Mouse (Mus musculus) liver, embryonic 14.5 days (tissue): Measurements from ENCODE around the gene Slc15a3.

ENCODE experiments used
- CTCF ChIP-seq: IDR thresholded peaks from 2 replicates; pipeline ENCODE4 v1.5.1; 2016; ENCODE audit warnings: antibody characterized with exemption, low read depth, control low read depth
- EP300 ChIP-seq: IDR thresholded peaks from 2 replicates; pipeline ENCODE4 v1.6.1; 2016; ENCODE audit warnings: antibody characterized with exemption, low read depth

DNA sequence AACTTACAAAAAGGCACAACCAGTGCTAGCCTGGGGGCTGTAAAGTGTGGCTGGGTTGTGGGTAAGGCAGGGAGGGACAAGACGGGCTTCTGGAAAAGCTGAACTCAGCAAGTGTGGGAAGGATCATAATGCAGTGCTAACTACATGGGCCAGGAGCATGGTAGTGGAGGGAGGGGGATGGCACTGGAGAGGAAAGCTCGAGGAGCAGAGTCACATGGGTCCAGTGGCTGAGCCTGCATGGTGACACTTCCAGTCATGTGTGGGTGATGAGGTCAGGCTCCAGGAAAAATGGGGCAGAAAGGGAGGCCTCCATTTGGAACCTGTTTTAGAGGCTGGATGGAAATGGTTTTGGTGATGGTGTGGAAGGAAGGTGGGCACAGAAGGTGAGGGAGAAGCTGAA, 17.0 kb downstream of the Slc15a3 start:
- TF ChIP-seq CTCF (no peak), EP300 (no peak)
